Mouse (Mus musculus) ES-Bruce4 (cell line): ENCODE measurements around the gene Grasp. TPM values are rescaled to one million over a fixed set of nuclear protein-coding genes. Genes with fewer than 3 reads are reported as not detected.

Source experiments
- H3K27ac ChIP-seq: 2 replicates; pipeline ENCODE4 v1.5.1; 2012; ENCODE audit warnings: low read length, inconsistent platforms; ENCODE audit not compliant: insufficient read depth
- H3K27me3 ChIP-seq: 2 replicates; pipeline ENCODE4 v1.6.1; 2012; ENCODE audit warnings: mild to moderate bottlenecking, low read length, inconsistent platforms; ENCODE audit not compliant: control insufficient read depth, poor library complexity, insufficient read depth, severe bottlenecking
- H3K36me3 ChIP-seq: 2 replicates; pipeline ENCODE4 v1.6.1; 2012; ENCODE audit warnings: inconsistent platforms, mild to moderate bottlenecking, low read length, moderate library complexity; ENCODE audit not compliant: control insufficient read depth, poor library complexity, insufficient read depth, severe bottlenecking
- H3K4me1 ChIP-seq: one replicate; pipeline ENCODE4 v1.8.1; 2011; ENCODE audit warnings: low read length; ENCODE audit not compliant: control insufficient read depth, insufficient read depth
- H3K4me3 ChIP-seq: 2 replicates; pipeline ENCODE4 v1.5.1; 2011; ENCODE audit warnings: low read depth, mild to moderate bottlenecking, low read length
- H3K9ac ChIP-seq: 2 replicates; pipeline ENCODE4 v1.6.1; 2012; ENCODE audit warnings: low read depth, mild to moderate bottlenecking, inconsistent platforms; ENCODE audit not compliant: poor library complexity, severe bottlenecking
- H3K9me3 ChIP-seq: replicated peaks from 2 replicates; pipeline ENCODE4 v1.6.1; 2012; ENCODE audit warnings: mild to moderate bottlenecking, low read length, inconsistent platforms; ENCODE audit not compliant: control insufficient read depth, poor library complexity, insufficient read depth, severe bottlenecking
- CTCF ChIP-seq: IDR thresholded peaks from one replicate; pipeline ENCODE4 v1.8.1; 2011; ENCODE audit warnings: low read depth, low read length
- EP300 ChIP-seq: IDR thresholded peaks from 2 replicates; pipeline ENCODE4 v1.6.1; 2011; ENCODE audit warnings: low read depth, low read length; ENCODE audit not compliant: insufficient read depth
- POLR2A ChIP-seq: IDR thresholded peaks from one replicate; pipeline ENCODE4 v1.8.1; 2011; ENCODE audit warnings: low read length; ENCODE audit not compliant: insufficient read depth
- polyA plus RNA-seq: library from polyadenylated mRNA; stranded (reverse); fragments of >200 nt; gene quantifications from 2 replicates; pipeline ENCODE4 v1.2.4, GENCODE M21; 2011; ENCODE audit warnings: low read depth; ENCODE audit not compliant: missing spikeins, insufficient read depth, insufficient read length

The Grasp gene
- polyA plus RNA-seq, 1 experiment = 8.6 TPM

GRCm38 (mm10) chr15:101192651-101193050 is 31.3 kb upstream of the Grasp start:
- Histone ChIP-seq H3K9me3 (no peaks in the 10 kb centered on the region), H3K27me3 (no peaks in the 10 kb centered on the region), H3K27ac (no peak overlapping the region), H3K36me3 (peaks cover 6% of the 10 kb centered on the region; the same call in 1 of the 2 replicates), H3K4me3 (no peak overlapping the region), H3K4me1 (no peaks in the 10 kb centered on the region), H3K9ac (no peak overlapping the region)
- TF ChIP-seq CTCF (no peak), POLR2A (no peak), EP300 (no peak)

DNA sequence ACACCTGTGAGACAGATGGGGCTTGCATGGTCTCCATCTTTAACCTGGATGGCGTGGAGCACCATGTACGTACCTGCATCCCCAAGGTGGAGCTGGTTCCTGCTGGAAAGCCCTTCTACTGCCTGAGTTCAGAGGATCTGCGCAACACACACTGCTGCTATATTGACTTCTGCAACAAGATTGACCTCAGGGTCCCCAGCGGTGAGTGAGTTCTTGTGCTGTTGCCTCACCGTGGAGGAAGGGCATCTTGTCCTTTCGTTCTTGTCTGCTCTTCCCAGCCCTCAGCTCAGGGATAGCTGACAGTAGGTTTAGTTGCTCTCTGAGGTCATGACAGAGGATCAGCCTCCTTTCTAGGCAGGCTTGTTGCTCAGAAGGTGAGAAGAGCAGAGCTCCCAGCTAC is 30.0 kb upstream of the Grasp start:
- no peaks in the 10 kb centered on the region for H3K27me3 ChIP-seq
- H3K9me3 ChIP-seq = no peaks in the 10 kb centered on the region
- H3K36me3 ChIP-seq = peaks cover 6% of the 10 kb centered on the region; the same call in 1 of the 2 replicates
- no peak overlapping the region for H3K9ac ChIP-seq
- H3K4me3 ChIP-seq = no peak overlapping the region
- H3K4me1 ChIP-seq = no peaks in the 10 kb centered on the region
- no peak for TF ChIP-seq EP300
- no peak for TF ChIP-seq POLR2A
- TF ChIP-seq CTCF = no peak
- no peak overlapping the region for H3K27ac ChIP-seq

DNA sequence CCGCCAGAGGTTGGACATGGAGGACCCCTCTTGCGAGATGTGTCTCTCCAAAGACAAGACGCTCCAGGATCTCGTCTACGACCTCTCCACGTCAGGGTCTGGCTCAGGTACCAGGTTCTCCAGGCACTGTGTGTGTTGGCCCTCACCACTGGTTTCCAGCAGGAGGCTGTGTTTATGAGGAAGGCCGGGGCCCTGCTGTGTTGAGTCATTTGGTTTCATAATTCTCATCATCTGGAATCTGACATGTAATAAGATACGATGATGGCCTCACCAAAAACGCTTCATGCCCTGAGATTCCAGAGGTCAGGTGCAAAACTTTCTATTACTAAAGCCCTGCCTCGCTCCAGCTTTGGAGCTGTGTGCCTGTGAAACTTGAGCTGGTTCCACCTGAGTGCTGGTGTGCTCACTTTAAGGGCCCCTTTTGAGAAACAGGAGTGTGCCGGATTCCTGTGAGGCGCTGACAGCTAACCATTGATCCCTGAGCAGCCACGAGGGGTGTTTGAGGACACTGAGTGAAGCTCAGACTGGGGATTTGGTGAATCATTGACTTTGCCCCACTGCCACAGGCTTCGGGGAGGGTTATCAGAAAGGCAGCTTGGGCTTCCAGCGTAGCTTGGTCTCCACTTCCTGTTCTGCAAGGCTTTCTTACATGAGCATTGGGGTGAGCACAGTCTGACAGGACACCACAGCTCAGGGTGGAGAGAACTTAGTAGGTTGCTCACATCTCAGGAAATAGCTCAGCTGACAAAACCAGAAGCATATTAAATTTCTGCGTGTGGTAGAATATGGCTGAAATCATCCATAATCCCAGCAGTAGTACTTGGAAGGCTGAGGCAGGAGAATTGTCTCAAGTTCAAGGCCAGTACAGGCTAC is 28.8 kb upstream of the Grasp start:
- H3K36me3 ChIP-seq = peaks cover 9% of the 10 kb centered on the region; the same call in 1 of the 2 replicates
- no peak for TF ChIP-seq EP300
- no peak for TF ChIP-seq POLR2A
- no peak for TF ChIP-seq CTCF

GRCm38 (mm10) chr15:101196079-101196795 is 27.8 kb upstream of the Grasp start:
- Histone ChIP-seq H3K27ac (no peak overlapping the region), H3K36me3 (peaks cover 9% of the 10 kb centered on the region; the same call in 1 of the 2 replicates), H3K9me3 (no peaks in the 10 kb centered on the region), H3K4me1 (no peaks in the 10 kb centered on the region), H3K27me3 (no peaks in the 10 kb centered on the region), H3K4me3 (no peak overlapping the region), H3K9ac (no peak overlapping the region)
- TF ChIP-seq CTCF (no peak), POLR2A (no peak), EP300 (no peak)

More for the DNA sequence above, 28.8 kb upstream of the Grasp start:
- no peaks in the 10 kb centered on the region for H3K27me3 ChIP-seq
- no peaks in the 10 kb centered on the region for H3K9me3 ChIP-seq
- H3K27ac ChIP-seq = no peak overlapping the region
- no peak overlapping the region for H3K4me3 ChIP-seq
- no peak overlapping the region for H3K9ac ChIP-seq
- H3K4me1 ChIP-seq = no peaks in the 10 kb centered on the region

- Histone ChIP-seq H3K9me3 (no peaks in the 10 kb centered on the region), H3K27ac (no peak overlapping the region), H3K9ac (no peak overlapping the region), H3K4me3 (no peak overlapping the region), H3K36me3 (peaks cover 9% of the 10 kb centered on the region; the same call in 1 of the 2 replicates), H3K27me3 (no peaks in the 10 kb centered on the region), H3K4me1 (no peaks in the 10 kb centered on the region)
- TF ChIP-seq CTCF (no peak), POLR2A (no peak), EP300 (no peak)
Observed at GRCm38 (mm10) chr15:101196961-101197360, 27.0 kb upstream of the Grasp start.
